Mouse (Mus musculus) B cell, adult 2 months (primary cell): Measurements from ENCODE around the gene Hmgn2.

Source experiments
- DNase-seq, 2 experiments: peaks; one replicate each; pipeline ENCODE4 v3.0.0; 2022

Gene Hmgn2

DNA sequence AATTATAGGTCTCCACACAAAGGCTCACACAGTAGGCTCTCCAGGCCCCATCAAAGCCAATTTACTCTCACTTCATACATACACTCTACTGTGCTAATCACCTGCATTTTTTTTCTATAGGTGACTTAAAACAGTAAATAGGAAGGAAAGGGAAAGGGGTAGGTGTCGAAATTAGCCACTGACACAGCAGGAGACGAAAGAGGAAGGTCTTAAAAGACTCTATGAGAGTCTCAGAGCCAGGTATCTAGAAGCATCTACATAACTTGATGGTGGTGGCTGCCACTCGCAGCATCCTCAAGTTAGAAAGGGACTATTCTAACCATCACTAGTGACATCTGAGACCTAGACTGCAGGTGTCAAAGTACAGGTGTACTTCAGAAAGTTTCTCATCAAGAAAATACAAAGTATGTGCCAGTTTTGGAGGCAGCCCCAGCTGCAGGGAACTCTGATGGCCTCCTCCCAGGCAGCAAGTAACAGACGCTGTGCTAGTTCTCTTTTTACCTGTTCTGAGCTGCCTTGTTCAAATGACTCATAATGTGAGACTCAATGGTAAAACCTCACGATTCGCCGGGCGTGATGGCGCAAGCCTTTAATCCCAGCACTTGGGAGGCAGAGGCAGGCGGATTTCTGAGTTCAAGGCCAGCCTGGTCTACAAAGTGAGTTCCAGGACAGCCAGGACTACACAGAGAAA, 9.7 kb upstream of the Hmgn2 start:
- DNase-seq, result no peak

DNA sequence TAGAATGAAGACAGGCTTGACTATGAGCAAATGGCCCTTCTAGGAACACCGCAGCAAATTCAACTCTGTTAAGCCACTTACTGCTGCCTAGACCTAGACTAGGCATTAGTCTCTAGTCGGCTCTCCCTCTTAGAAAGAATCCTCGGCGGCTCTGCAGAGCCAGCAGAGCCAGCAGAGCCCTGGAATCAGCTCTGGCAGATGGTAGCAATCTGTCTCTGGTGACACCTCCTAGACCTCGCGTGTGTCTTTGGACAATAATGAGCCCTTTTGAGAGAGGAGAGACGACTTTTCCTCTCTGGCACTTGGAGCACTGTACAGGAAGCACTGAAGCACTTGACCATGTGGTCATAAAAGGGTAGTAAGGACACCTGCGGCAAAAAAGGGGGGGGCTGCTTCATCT, 3.3 kb upstream of the Hmgn2 start:
- DNase-seq, result no peak

DNA sequence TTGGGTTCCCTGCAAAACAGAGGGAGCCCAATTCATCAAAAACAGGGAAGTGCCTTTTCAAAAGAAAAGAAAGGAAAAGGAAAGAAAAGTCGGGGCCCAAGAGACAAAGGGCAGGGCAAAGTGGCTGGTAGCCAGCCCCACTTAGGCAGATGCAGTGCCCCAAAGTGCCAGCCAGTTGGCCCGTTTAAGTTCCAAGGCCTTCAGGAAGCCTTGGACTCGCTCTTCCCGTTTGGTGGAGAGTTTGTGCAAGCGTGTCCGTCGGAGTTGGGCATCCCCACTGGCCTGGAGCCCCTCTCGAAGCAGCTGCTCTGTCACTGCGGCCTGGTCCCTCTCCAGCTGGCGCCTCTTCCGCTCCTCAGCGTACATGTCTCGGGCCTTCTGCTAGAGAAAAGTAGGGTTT, 2.4 kb upstream of the Hmgn2 start:
- no peak for DNase-seq

DNA sequence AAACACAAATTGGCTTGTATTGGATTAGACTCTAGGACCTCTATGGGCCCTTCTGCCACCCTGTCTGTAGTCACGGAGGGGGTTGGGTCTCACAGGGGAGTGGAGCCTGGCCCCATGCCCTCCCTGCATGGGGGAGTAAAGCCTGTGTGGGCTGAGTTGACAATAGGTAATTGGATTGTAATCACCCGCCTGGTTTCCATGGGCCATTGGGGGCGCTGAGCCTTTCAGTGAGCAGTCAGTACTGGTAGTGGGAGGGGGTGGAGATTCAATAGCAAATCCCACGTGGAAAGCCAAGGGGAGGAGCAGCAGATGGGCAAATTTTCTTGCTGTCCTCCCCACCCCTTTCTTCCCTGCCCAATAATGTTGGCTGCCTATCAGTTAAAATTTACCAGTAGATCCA, 1.7 kb upstream of the Hmgn2 start:
- DNase-seq, result no peak

DNA sequence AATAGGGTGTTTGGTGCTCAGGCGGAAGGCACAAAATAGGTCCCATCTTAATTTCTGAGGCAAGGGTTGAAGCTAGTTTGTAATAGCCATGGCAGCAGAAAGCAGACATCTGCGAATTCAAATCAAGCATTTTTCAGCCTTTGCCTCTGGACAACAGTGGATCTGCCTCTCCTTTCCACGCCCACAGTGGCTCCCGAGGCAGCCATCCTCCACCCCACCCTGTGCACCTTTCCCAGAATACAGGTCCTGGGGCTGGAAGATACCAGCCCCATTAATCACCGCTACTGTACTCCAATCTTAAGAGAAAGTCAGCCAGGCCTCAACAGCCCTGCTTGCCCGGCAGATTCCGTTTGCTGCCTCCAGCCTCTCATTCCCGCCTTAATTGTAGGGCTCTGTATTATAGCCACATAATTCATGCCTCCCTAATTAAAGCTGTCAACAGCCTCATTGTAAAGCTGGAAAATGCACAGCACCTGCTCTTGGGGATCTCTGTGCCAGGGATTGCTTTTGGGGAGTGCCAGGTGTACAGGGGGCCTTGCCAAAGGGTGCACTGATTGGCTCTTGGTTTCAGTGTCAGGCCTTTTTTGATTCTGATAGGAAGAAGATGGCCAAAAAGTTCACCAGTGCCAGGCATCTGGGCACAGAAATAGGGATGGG, 792 bp upstream of the Hmgn2 start:
- no peak for DNase-seq

DNA sequence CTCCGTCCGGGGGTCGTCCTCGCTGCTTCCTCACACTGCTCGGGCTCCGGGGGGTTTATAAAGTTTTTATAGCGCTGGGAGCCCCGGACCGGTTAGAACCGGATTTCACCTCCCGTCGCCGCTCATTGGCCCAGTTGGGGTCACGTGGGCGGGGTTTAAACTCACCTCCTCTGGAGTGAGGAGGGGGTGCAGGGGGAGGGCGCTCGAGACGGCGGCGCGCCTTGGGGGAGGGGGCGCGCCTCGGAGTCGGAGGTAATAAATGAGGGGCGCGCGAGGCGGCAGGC, 642 bp downstream of the Hmgn2 start:
- peak; percentile 88 to 90 for DNase-seq

DNA sequence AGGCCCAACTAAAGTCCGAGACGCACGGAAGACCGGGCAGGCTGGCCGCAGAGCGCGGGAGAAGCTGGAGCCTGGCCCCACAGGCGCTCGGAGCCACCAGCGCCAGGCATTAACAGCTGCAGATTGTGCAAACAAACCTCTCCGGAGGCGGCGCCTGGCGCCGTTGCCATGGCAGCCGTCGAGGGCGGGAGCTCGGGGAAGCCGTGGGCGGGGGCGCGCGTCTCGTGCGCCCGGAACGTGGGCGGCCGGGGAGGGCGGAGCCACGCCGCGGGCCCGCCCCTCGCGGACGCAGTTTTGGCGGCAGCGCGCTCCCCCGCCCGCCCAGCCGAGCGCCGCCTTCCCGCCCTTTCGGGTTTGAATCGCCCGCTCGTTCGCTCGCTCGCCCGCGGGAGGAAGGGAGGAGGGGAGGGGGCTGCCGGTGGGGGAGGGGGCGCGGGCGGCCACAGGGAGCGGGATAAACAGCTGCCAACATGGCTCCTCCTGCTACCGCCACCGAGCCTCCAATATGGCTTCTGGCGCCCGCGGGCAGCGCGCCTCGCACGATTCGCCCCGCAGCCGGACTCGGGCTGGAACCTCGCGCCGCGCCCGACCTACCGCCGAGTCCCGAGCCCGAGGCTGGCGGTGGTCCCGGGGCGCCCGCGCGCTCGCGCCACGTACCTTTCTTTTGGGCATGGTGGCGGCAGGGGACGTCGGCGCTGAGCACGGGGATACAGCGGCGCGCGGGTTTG, 1.1 kb downstream of the Hmgn2 start:
- DNase-seq, result peak; percentile 99

DNA sequence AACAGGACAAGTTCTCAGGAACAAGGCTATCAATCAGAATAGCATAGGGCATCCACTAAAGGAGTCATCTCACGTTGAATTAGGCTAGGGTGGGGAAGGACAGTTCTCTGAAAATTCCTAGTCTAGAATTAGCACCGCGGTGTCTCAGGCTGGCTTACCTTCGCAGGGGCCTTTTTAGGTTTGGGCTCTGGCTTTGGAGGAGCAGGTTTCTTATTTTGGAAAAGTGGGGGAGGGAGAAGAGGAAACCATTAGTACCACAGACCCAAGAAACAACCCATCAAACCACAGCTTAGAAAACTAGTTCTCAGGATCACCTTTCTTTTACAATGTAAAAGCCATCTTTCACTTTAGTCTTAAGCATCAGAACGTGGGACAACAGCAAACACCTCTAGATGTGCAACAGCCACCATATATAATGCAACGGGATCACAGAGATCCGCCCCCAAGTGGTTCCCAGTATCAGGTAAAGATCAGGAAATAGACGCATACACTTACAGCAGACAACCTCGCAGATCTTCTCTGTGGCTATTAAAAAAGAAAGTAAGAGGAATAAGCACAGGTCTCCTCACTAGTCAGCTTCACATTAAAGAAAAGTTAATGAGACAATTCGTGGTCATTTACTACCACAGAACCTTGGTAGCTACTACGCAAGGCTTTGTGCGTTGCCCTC, 2.0 kb downstream of the Hmgn2 start:
- no peak for DNase-seq

DNA sequence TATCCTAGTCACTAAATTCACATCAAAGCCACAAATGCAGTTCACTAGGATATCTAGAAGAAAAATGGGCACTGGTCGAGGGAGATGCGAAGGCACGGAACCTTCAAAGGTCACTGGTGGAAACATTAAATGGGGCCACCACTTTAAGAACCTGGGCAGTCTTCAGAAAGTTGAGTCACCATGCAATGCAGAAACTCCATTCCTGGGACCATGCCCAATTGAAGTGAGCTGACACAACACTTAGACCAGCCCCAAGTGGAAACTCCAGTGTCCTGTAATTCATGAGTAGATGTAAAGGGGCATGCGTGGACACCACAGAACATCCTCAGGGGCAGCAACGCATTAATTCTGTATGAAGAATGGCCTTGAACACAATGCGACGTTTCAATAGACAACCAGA, 5.9 kb downstream of the Hmgn2 start:
- no peak for DNase-seq

DNA sequence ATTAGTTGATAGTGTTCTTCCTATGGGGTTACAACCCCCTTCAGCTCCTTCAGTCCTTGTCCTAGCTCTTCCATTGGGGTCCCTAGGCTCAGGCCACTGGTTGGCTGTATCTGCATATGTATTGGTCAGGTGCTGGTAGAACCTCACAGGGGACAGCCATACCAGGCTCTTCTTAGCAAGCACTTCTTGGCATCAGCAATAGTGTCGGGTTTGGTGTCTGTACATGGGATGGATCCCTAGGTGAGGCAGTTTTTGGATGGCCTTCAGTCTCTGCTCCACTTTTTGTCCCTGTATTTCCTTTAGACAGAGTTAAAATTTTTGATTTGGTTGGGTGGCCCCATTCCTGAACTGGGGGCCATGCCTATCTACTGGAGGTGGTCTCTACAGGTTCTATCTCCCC, 9.6 kb downstream of the Hmgn2 start:
- DNase-seq, result no peak

DNA sequence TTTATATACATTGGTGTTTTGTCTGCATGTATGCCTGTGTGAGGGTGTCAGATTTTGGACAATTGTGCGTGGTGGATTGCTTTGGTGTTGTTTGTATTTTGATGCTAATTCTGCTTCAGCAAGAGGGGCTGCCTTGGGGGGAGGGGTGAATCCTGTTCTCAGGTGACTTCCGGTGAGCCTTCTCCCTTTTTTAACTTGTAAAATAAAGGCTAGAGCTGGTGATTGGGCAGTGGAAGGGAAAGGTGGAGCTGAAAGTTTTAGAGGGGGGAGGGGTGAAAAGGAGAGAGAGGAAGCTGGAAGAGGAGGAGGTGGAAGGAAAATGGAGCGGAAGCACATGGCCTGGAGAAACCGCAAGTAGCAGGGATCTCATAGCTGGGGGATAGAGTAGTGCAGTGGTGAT, 12.1 kb downstream of the Hmgn2 start:
- DNase-seq, result no peak

DNA sequence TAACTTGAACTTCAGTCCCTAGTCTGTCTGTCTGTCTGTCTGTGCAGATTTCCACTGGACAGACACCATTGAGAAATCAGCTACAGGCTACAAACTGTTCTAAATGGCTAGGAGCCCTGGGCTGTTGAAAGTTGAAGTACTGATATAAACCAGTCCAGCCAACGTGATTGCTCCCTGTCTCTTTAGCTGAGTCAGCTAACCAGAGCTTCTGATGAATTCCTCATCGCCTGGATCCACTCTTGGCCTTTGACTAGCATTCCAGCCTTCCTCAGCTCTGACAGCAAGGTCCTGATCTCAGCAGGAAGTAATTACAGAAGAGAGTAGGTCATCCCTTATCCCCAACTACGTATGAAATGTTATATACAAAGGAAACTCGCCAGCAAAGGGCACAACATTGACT, 21.7 kb downstream of the Hmgn2 start:
- DNase-seq, result no peak

DNA sequence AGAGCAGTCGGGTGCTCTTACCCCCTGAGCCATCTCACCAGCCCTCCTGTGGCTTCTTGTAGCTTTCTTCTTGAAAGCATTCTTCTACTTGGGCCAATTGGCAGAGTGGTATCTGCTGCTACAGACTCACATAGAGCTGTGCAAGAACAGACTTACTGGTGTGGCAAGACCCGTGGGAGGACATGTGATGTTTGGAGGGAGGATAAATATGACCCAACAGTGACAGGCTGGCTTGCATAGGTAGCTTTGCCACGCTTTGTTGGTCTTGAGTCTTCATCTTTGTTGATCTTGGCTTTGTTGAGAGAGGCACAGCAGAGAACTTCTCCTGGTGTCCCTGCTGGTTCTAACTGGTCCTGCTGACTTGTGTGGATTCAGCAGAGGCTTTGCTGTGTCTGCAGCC, 24.7 kb downstream of the Hmgn2 start:
- no peak for DNase-seq

DNA sequence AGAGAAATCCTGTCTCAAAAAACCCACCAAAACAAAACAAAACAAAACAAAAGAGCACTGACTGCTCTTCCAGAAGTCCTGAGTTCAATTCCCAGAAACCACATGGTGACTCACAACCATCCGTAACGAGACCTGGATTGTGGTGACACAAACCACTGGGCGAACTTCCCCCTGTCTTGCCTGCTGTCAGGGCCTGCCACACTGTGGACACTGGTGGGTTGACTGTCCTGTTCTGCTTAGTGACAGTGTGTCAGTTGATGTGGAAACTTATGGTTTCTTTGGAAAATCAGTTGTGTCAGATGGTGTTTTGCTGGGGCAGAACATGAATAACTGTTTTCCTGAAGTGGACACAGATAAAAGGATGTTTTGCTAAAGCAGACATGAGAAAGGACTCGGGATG, 25.8 kb downstream of the Hmgn2 start:
- no peak for DNase-seq

DNA sequence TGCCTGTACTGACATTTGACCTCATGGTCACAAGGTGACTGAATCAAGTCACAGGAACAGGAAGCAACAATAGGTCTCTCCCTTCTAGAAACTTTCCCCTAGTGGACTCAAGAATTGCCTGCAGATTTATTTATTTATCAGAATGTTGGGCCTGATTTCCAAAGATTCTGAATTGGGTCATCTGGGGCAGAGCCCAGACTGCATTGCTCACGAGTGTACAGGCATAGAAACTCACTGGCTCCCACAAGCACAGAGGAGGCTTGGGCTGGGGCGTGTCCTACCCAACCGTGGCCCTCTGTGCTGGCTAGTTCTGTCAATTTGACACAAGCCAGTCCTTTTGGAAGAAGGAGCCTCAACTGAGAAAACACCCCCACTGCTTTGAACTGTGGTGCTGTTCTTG, 26.9 kb downstream of the Hmgn2 start:
- DNase-seq, result no peak

DNA sequence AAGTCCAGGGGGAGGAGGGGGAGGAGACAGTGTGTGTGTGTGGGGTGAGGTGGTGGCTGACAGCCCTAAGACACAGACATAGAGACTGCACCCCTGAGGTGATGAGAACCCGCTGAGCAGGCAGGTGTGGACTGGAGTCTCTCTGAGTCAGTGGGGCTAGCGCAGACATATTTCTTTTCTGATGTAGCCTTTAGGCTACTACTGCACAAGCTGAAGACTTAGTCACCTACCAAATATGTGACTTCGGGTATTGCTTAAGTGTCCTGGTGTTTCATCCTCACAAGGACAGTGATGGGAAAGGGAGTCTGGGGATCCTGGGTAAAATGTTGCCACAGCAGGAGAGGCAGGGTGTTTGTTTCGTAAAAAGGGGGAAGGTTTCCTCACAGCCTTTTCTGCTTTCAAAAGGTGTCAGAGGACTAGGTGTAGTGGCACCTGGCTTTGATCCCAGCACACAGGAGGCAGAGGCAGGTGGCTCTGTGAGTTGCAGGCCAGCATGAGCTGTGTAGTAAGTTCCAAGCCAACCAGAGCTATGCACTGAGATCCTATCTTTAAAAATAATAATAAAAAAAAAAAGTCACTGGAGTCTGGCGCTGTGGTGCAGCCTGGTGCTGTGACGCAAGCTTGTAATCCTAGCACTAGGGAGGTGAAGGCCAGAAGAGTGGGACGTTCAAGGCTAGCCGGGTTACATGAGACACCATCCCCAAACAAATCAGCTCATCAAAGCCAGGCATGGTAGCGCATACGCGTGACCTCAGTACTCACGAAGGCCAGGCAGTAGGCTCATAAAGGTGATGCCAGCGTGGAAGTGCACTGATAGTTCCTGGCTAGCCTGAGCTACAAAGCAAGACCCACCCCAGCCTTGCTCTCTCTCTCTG, 27.8 kb downstream of the Hmgn2 start:
- DNase-seq, result no peak

DNA sequence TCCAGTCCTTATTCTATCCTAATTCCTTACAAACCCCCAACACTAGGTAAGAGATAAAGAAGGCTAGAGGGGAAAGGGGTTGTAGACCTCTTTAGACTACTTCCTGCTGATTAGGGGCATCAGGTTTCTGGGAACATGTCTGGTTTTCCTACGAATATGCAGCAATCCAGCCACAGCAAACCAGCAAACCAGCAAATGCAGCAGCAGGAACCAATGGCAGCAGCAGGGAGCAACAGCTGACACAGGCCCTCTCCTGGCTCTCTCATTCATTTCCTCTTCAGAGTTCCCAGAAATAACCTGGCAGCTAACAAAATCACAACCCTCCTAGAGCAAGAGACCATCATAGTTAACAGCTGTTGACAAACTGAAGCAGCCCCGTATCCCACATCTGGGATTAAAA, 30.4 kb downstream of the Hmgn2 start:
- DNase-seq, result no peak

DNA sequence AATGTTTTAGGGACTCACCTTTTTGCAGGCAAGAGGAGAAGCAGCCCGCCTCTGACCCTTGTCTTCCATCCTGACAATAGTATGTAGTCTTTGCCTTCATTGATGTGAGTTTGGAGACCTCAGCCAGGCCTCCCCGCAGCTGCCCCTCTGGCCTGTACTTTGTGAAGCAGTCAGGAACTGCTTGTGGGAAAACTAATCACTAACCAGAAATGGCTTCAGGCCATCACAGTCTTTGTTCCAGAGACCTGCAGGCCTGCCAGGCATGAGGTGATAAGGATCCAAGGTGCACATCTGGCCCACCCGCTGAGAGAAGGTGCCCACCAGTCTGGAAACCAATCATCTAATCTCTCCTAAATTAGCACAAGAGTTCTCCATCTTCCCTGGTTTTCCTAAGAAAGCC, 36.7 kb downstream of the Hmgn2 start:
- DNase-seq, result no peak

DNA sequence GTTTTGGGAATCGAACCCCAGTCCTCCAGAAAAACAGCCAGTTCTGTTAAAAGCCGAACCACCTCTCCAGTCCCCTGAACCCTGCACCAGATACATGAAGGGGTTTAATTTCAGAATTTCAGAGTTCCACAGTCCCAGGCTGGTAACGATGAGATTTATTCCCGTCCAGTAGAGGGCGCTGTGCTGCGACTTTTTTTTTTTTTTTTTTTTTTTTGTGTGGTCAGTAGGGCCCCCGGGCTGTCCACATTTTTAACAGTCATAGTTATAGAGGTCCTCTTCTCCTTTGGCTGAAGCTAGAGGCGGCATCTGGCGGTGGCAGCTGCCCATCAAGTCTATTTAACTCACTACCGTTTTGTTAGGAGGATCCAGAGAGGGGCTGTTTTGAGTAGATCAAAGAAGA, 37.1 kb downstream of the Hmgn2 start:
- peak; percentile 36 to 42 for DNase-seq

DNA sequence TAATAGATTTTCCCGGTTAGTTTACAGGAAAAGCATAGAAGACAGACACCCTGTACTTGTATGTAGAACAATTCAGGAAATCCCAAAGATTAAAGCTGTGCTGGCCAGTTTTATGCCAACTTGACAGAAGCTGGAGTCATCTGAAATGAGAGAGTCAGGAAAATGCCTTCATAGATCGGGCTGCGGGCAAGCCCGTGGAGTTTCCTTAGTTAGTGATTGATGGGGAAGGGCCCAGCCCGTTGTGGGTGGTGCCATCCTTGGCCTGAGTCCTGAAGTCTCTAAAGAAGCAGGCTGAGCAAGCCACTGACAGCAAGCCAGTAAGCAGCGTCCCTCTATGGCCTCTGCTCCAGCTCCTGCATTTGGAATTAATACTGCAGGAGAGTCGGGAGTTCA, 39.2 kb downstream of the Hmgn2 start:
- DNase-seq, result no peak

DNA sequence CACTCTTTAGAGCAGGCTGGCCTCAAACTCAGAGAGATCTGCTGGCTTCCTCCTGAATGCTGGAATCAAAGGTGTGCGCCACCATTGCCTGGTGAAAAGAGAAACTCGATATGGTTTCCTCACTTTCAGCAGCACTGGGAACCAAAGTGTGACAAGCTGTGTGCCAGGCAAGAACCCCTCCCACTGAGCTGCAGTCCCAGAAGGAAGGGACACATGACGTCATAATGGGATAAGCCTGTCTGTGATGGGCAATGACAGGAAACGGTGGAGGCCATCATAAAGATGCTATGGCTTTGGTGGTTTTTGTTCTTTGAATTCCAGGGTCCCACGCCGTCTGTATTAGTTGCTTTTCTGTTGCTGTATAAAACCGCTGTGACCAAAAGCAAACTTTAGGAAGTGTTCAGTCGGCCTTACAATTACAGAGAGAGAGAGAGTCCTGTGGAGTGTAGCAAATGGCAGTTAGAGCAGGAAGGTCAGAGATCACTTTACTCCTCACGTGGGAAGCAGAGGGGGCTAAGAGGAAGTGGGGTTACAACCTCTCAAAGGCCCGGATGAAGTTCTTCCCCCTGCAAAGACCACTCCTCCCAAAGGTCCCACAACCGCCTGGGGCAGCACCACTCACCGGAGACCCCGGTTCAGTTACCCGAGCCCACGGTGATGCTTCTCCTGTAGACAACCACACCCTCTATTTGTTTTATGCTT, 39.7 kb downstream of the Hmgn2 start:
- DNase-seq, result no peak

DNA sequence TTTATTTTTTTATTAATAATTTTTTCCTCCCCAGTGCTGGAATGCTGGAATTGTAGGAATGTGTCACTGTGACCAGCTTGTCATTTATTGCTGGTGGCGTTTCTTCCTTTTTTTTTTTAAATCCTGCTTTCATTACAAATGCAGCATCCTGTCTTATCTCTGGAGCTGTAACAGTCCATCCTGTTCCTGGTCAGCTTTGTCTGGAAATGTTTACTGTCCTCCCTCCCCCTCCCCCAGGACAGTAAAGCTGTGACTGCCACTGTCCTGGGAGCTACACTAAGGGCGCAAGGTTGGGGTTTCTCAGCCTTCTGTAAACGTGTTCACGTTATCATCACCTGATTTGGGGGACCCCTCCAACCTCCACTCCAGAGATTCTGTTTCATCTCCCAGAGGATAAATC, 43.2 kb downstream of the Hmgn2 start:
- DNase-seq, result no peak
